Mouse (Mus musculus) megakaryocyte, embryonic 14.5 days (primary cell): ENCODE data around the gene Gm39566. TPM values are rescaled to one million over a fixed set of nuclear protein-coding genes. Genes with fewer than 3 reads are reported as not detected.
A peak's percentile ranks its signal among the peaks of the same experiment; 100 is the strongest.

Experiments used
- H3K27me3 ChIP-seq: replicated peaks from 2 replicates; pipeline ENCODE3; 2012; ENCODE audit warnings: inconsistent platforms
- H3K36me3 ChIP-seq: replicated peaks from 2 replicates; pipeline ENCODE3; 2012; ENCODE audit warnings: low read length, inconsistent platforms, mixed read lengths
- H3K4me1 ChIP-seq: 2 replicates; pipeline ENCODE4 v1.6.1; 2012; ENCODE audit warnings: inconsistent platforms
- H3K4me3 ChIP-seq: replicated peaks from 2 replicates; pipeline ENCODE3; 2012; ENCODE audit warnings: moderate library complexity, mild to moderate bottlenecking, inconsistent platforms
- H3K9me3 ChIP-seq: 2 replicates; pipeline ENCODE4 v1.6.1; 2012; ENCODE audit warnings: inconsistent platforms
- FLI1 ChIP-seq: IDR thresholded peaks from 2 replicates; pipeline ENCODE4 v1.6.1; 2012; ENCODE audit warnings: low read length, inconsistent platforms, mixed read lengths
- GATA1 ChIP-seq: IDR thresholded peaks from 3 replicates; pipeline ENCODE4 v1.6.1; 2012; ENCODE audit warnings: mixed read lengths, low read length, inconsistent platforms, borderline replicate concordance
- polyA plus RNA-seq: library from polyadenylated mRNA; stranded (reverse); fragments of >175 nt; gene quantifications from 2 replicates; pipeline ENCODE4 v1.2.3, GENCODE M21; 2012; ENCODE audit warnings: low replicate concordance; ENCODE audit not compliant: insufficient read depth

Gm39566 gene
- polyA plus RNA-seq, 1 experiment = not detected

- Histone ChIP-seq H3K36me3 (no peaks in the 10 kb centered on the region), H3K4me1 (peaks cover 17% of the 10 kb centered on the region), H3K4me3 (peak overlapping the region; percentile 79), H3K27me3 (peaks cover 31% of the 10 kb centered on the region), H3K9me3 (no peaks in the 10 kb centered on the region)
- TF ChIP-seq FLI1 (no peak), GATA1 (no peak)
Measured at GRCm38 (mm10) chr11:69784793-69785272, 30.3 kb downstream of the Gm39566 start.

- H3K4me3 ChIP-seq = no peak overlapping the region
- H3K36me3 ChIP-seq = peaks cover 2% of the 10 kb centered on the region
- H3K9me3 ChIP-seq = no peaks in the 10 kb centered on the region
- TF ChIP-seq FLI1 = no peak
- no peak for TF ChIP-seq GATA1
- peaks cover 54% of the 10 kb centered on the region for H3K27me3 ChIP-seq
- peaks cover 19% of the 10 kb centered on the region for H3K4me1 ChIP-seq
Measured at GRCm38 (mm10) chr11:69781828-69782227, 33.3 kb downstream of the Gm39566 start.

GRCm38 (mm10) chr11:69778985-69779384 lies 36.1 kb downstream of the Gm39566 start:
- no peaks in the 10 kb centered on the region for H3K9me3 ChIP-seq
- TF ChIP-seq FLI1 = no peak
- TF ChIP-seq GATA1 = no peak
- peaks cover 31% of the 10 kb centered on the region for H3K4me1 ChIP-seq
- H3K27me3 ChIP-seq = peaks cover 72% of the 10 kb centered on the region
- no peak overlapping the region for H3K4me3 ChIP-seq
- H3K36me3 ChIP-seq = peaks cover 5% of the 10 kb centered on the region

GRCm38 (mm10) chr11:69778258-69778982 lies 36.7 kb downstream of the Gm39566 start:
- peaks cover 73% of the 10 kb centered on the region for H3K27me3 ChIP-seq
- peaks cover 36% of the 10 kb centered on the region for H3K4me1 ChIP-seq
- no peaks in the 10 kb centered on the region for H3K9me3 ChIP-seq
- peaks cover 5% of the 10 kb centered on the region for H3K36me3 ChIP-seq
- H3K4me3 ChIP-seq = no peak overlapping the region
- no peak for TF ChIP-seq GATA1
- no peak for TF ChIP-seq FLI1

- TF ChIP-seq GATA1 (no peak), FLI1 (no peak)
- H3K9me3 ChIP-seq = no peaks in the 10 kb centered on the region
- peaks cover 75% of the 10 kb centered on the region for H3K27me3 ChIP-seq
- H3K4me1 ChIP-seq = peaks cover 41% of the 10 kb centered on the region
- no peak overlapping the region for H3K4me3 ChIP-seq
- peaks cover 5% of the 10 kb centered on the region for H3K36me3 ChIP-seq
Measured at GRCm38 (mm10) chr11:69777504-69778257, 37.4 kb downstream of the Gm39566 start.

GRCm38 (mm10) chr11:69776488-69776887 lies 38.6 kb downstream of the Gm39566 start:
- H3K9me3 ChIP-seq = no peaks in the 10 kb centered on the region
- peaks cover 41% of the 10 kb centered on the region for H3K4me1 ChIP-seq
- peaks cover 5% of the 10 kb centered on the region for H3K36me3 ChIP-seq
- no peak overlapping the region for H3K4me3 ChIP-seq
- peaks cover 65% of the 10 kb centered on the region for H3K27me3 ChIP-seq
- TF ChIP-seq GATA1 (no peak), FLI1 (no peak)

GRCm38 (mm10) chr11:69775716-69776115 lies 39.4 kb downstream of the Gm39566 start:
- TF ChIP-seq GATA1 (no peak), FLI1 (no peak)
- Histone ChIP-seq H3K9me3 (no peaks in the 10 kb centered on the region), H3K4me1 (peaks cover 39% of the 10 kb centered on the region), H3K27me3 (peaks cover 64% of the 10 kb centered on the region), H3K36me3 (peaks cover 5% of the 10 kb centered on the region), H3K4me3 (no peak overlapping the region)

- Histone ChIP-seq H3K4me1 (peaks cover 38% of the 10 kb centered on the region), H3K27me3 (peaks cover 61% of the 10 kb centered on the region), H3K36me3 (peaks cover 5% of the 10 kb centered on the region), H3K9me3 (no peaks in the 10 kb centered on the region), H3K4me3 (peak overlapping the region; percentile 28)
- no peak for TF ChIP-seq GATA1
- TF ChIP-seq FLI1 = no peak
Measured at GRCm38 (mm10) chr11:69774961-69775360, 40.1 kb downstream of the Gm39566 start.

GRCm38 (mm10) chr11:69767625-69767909 lies 47.5 kb downstream of the Gm39566 start:
- Histone ChIP-seq H3K27me3 (peaks cover 40% of the 10 kb centered on the region), H3K36me3 (no peaks in the 10 kb centered on the region), H3K9me3 (no peaks in the 10 kb centered on the region), H3K4me1 (peaks cover 24% of the 10 kb centered on the region), H3K4me3 (no peak overlapping the region)
- TF ChIP-seq FLI1 = no peak
- no peak for TF ChIP-seq GATA1
